Mouse (Mus musculus) right cerebral cortex, postnatal 36 days (tissue): Measurements from ENCODE around the gene Zfp507.

Experiments
- DNase-seq, 2 experiments: peaks; one replicate each; pipeline ENCODE4 v3.0.0; 2022; ENCODE audit warnings: low spot score in 2 of 2, mixed read lengths in 1 of 2

The Zfp507 gene

DNA sequence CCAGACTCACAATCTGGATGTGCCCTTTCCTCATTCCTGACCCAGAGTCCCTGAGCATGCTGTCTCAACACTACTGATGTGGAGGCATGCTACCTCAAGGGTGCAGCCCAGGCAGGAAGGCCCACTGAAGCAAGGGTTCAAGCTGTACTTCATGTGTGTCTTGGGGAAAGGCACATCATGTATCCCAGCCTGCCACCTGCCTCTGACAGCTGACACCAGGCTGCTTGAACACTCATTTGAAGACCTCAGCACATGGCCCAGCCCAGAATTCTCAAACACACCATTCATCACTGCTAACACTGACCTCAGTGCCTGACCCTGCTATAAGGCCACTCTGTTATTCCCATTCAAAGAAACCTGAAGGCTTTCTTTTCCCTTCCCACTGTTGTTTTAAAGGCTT is 20.6 kb downstream of the Zfp507 start:
- DNase-seq, result no peak

- no peak for DNase-seq
Measured at GRCm38 (mm10) chr7:35774127-35774526, 28.7 kb downstream of the Zfp507 start.

DNA sequence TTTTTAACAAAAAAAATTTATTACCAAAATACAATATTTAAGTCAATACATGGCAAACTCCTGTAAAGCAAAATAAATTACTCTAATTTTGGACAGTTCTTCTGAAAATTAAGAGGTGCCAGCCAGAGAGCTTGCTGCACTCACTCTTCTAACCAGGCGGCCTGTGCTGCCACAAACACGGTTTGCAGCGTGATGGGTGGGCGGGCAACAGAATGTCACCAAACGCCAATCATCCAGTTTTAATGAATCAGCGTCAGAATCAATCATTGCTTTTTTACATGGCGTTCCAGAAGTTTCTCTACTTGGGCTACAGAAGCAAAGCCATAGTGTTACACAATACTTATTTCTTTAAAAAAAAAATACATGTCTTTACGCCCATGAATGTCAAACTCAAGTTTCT is 30.5 kb downstream of the Zfp507 start:
- no peak for DNase-seq

- no peak for DNase-seq
Measured at GRCm38 (mm10) chr7:35771106-35771505, 31.7 kb downstream of the Zfp507 start.

DNA sequence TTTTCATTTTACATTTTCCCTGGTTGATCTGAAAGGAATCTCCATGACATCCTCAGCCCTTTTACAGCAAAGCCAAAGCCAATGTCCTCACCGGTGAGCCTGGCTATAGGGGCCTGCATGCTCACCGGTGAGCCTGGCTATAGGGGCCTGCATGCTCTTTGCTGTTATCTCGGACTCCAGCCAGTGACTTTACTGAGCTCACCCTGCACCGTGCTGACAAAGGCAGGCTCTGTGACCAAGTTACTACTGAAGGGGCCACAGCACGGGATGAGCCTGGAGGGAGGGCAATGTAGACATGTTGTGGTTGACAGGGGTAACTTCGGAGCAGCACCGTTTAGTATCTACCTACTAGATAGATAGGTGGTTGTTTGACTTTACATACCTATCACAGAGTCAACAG is 32.7 kb downstream of the Zfp507 start:
- no peak for DNase-seq

- no peak for DNase-seq
Measured at GRCm38 (mm10) chr7:35764461-35764860, 38.3 kb downstream of the Zfp507 start.

DNA sequence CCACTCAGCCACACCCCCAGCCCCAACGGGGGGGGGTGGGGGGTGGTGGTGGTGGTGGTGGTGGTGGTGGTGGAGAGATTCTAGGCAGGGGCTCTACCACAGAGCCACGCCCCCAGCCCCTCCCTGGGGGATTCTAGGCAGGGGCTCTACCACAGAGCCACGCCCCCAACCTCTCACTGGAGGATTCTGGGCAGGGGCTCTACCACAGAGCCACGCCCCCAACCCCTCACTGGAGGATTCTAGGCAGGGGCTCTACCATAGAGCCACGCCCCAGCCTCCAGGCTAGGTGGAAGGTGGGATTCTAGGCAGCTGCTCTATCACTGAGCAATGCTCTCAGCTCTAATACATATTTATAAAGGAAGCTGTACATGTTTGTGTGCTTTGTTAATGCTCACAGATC is 41.0 kb downstream of the Zfp507 start:
- DNase-seq, result no peak

DNA sequence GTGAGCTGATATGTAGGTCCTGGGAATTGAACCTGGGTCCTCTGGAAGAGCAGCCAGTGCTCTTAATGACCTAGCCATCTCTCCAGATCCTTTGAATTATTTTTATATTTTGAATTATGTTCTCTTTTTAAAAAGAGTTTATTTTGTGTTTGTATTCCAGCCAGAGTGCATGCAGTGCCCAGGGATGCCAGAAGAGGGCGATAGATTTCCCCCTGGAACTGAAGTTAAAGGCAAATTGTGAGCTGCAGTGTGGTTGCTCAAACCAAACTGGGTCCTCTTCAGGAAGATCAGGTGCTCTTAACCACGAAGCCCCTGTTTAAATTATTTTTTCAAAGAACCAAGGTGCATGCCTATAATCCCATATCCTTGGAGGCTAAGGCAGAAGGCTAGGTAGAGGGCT is 43.2 kb downstream of the Zfp507 start:
- no peak for DNase-seq

GRCm38 (mm10) chr7:35756510-35757440 is 46.0 kb downstream of the Zfp507 start:
- peak in 1 of 2 experiments; percentile 42 for DNase-seq

DNA sequence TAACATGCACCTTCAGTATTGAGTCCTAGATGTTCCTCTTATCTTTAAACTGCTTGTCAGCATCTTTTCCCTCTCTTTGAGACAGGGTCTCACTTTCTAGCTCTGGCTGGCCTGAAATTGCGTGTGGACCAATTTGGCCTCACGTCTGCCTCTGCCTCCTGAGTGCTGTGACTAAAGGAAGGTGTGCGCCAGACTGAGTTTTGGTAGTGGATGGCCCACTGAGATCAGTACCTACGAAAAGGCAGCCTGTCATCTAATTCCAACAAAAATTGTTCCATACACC is 48.0 kb downstream of the Zfp507 start:
- no peak for DNase-seq

GRCm38 (mm10) chr7:35754033-35754885 is 48.5 kb downstream of the Zfp507 start, which contains the start of gene Dpy19l3:
Gene Dpy19l3 (minus strand): TSS chr7:35754454.
- peak; percentile 78 to 83 for DNase-seq

DNA sequence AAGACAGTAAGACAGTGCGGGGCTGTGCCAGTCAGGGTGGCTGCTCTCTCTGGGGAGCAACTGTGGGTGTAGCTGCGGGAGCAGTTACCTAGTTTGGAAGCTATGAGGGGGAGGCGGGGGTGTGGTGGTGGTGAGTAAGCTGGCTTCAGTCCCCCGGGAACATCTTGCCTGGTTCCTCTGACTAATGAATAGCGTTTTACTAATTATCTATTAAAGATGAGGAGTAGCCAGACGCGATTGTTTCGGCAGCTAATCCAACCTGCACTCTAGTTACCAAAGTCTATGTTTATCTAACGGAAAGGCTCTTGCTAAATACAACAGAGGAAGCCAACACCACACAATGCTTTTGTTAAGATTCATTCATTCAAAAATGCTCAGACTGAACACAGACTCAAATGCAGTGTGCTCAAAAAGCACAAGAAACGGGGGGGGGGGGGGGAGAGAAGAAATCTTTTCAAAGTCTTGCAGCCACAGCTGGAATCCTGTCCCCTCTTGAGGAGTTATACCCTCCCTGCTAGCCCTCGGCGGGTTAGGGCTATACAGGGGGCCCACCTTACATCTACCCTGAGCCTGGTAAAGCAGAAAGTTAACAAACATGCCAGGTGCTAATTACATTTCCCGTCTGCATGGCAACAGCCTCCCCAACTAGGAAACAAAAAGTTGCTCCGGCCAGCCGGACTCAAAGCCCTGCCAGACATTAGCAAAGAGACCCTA is 49.3 kb downstream of the Zfp507 start:
- DNase-seq, result peak; percentile 57 to 63

- no peak for DNase-seq
Measured at GRCm38 (mm10) chr7:35750873-35751272, 51.9 kb downstream of the Zfp507 start.

GRCm38 (mm10) chr7:35747397-35747964 is 55.3 kb downstream of the Zfp507 start:
- DNase-seq, result no peak

DNA sequence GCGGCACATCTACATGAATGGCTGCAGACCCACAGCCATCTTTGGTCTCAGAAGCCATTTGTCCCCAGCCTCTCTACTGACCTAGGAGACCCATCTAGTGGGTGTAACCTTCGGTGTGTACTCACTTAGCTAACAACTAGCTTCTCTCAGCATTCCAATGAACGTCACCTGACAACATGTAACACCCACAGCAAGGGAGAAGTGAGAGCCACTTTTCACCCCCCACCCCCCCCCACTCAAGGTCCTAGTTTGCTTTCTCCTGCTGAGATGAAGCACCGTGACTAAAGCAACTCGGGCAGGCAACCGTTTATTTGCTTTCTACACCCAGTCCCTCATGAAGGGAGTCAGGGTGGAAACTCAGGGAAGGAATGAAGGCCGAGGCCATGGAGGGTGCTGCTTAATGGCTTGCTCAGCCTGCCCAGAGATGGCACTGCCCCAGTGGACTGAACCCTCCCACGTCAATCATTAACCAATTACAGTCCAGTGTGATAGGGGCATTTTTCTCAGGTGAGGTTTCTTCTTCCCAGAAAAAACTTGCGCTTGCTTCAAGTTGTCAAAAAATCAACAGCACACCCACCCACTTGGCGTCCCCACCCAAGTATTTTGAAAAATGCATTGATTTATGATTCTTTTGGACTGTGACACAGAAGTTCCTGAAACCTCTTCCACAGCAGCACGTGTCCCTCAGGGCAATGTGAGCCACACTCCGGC is 56.0 kb downstream of the Zfp507 start:
- DNase-seq, result no peak

GRCm38 (mm10) chr7:35745281-35745702 is 57.5 kb downstream of the Zfp507 start:
- DNase-seq, result no peak

- DNase-seq, result peak; percentile 74 to 81
Measured at GRCm38 (mm10) chr7:35744771-35745170, 58.0 kb downstream of the Zfp507 start.

GRCm38 (mm10) chr7:35742310-35742709 is 60.5 kb downstream of the Zfp507 start:
- DNase-seq, result no peak

DNA sequence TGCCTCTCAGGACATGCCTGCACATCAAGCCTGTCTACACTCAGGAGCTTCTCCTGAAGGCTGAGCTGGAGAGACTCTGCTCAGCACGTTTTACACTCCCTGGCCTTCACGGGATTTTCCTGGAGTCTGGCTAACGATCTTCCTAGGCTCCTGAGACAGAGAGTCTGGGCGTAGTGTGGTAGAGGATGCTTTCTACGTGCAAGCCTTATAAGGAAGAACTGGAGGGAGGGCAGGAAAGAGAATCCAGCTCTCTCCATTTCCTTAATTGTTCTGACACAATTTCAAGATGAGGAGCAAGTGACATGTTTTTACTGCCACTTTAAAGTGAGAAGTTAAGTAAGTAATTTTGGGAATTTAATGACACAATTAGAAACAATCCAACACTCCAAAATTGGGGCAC is 60.9 kb downstream of the Zfp507 start:
- DNase-seq, result no peak

DNA sequence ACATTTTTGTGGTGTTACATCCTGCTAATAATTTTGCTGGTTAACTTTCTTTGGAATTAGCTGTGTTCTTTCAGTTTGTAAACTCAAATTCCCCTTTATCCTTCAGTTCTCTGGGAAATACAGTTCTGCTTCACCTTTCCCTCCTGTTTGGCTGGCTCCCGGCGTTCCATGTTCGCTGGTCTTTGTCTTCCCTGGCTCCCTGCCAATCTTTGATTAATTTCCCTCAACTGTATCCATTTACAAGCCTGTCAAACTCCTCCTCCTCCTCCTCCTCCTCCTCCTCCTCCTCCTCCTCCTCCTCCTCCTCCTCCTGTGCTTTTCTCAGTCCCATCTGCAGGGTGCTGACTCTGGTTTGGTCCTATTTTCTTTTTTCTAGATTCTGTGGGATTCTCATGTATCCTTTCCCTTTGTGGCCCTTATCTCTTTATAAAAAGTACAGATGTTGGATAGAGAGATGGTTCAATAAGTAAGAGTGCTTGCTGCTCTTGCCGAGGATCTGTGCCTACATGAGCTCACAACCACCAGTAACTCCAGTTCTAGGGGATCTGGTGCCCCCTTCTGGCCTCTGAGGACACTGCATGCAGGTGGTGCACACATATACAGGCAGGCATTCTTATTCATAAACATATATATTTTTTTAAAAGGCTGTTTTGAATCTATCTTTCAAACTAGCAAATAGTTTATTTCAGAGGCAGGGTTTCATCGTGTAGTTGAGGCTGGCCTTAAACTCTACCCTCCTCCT is 62.1 kb downstream of the Zfp507 start:
- DNase-seq, result no peak
